Mouse (Mus musculus) forebrain, embryonic 16.5 days (tissue): ENCODE measurements around the gene Gm20479. TPM values are rescaled to one million over a fixed set of nuclear protein-coding genes. Genes with fewer than 3 reads are reported as not detected.

Source experiments
- ATAC-seq: fragments of 200-750 bp; cut with Nextera tagmentation; 2 replicates; pipeline ENCODE4 v1.8.0; 2017; ENCODE audit warnings: mild to moderate bottlenecking, moderate library complexity
- H3K27ac ChIP-seq: fragments of 300-500 bp; sonication (generic); 2 replicates; pipeline ENCODE4 v1.5.1; 2014; ENCODE audit warnings: low read length, control low read depth
- H3K27me3 ChIP-seq: fragments of 300-500 bp; sonication (generic); replicated peaks from 2 replicates; pipeline ENCODE4 v1.6.1; 2014; ENCODE audit warnings: low read length; ENCODE audit not compliant: control insufficient read depth, insufficient read depth
- H3K36me3 ChIP-seq: fragments of 300-500 bp; sonication (generic); 2 replicates; pipeline ENCODE4 v1.6.1; 2014; ENCODE audit not compliant: control insufficient read depth, insufficient read depth
- H3K4me1 ChIP-seq: fragments of 300-500 bp; sonication (generic); replicated peaks from 2 replicates; pipeline ENCODE4 v1.6.1; 2014; ENCODE audit warnings: low read length; ENCODE audit not compliant: control insufficient read depth, insufficient read depth
- H3K4me2 ChIP-seq: fragments of 300-500 bp; sonication (generic); 2 replicates; pipeline ENCODE4 v1.6.1; 2014; ENCODE audit warnings: mild to moderate bottlenecking, low read length, control low read depth
- H3K4me3 ChIP-seq: fragments of 300-500 bp; sonication (generic); replicated peaks from 2 replicates; pipeline ENCODE4 v1.5.1; 2014; ENCODE audit warnings: mild to moderate bottlenecking, low read length, control low read depth
- H3K9ac ChIP-seq: fragments of 300-500 bp; sonication (generic); replicated peaks from 2 replicates; pipeline ENCODE4 v1.6.1; 2014; ENCODE audit warnings: low read depth, low read length, control low read depth
- H3K9me3 ChIP-seq: fragments of 300-500 bp; sonication (generic); 2 replicates; pipeline ENCODE4 v1.6.1; 2016; ENCODE audit warnings: low read length; ENCODE audit not compliant: control insufficient read depth
- WGBS: fragments of 180-500 bp; shearing (Covaris S2); extraction: QIAGEN DNeasy Blood & Tissue Kit; methylation state at CpG from one replicate; pipeline ENCODE4 v1.1.7; 2014; 5-methylcytosine and 5-hydroxymethylcytosine counted together
- polyA plus RNA-seq: library from polyadenylated mRNA; unstranded; fragments of >200 nt; fragmentation: Nextera tagmentation; extraction: Ambion mirVana; gene quantifications from 2 replicates; pipeline ENCODE4 v1.2.1, GENCODE M21; 2015

Gene Gm20479
- polyA plus RNA-seq, 1 experiment from 2014 or later = not detected

GRCm38 (mm10) chr7:27332353-27333199 lies 24.6 kb downstream of the Gm20479 start:
- peaks cover 60% of the 10 kb centered on the region for H3K4me1 ChIP-seq

DNA sequence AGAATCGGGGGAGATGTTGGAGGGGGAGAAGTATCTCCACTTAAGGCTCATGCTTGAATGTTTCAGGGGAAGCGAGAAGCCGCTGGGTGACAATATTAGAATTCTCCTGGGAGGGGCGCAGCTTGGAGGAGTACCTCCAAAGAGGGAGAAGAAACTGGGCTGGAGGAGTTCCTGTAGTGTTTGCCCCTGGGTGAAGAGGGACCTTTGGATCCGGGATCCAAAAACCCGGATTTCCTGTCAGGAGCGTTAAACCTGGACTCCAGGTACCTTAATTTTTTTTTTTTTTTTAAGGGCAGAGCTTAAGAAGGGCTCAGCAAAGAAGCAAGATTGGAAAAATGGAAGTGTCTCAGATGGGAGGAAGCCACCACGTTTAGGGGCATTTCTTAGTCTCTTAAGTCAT lies 25.4 kb downstream of the Gm20479 start:
- Histone ChIP-seq H3K9ac (no peak overlapping the region), H3K36me3 (no peaks in the 10 kb centered on the region), H3K4me3 (no peak overlapping the region), H3K27me3 (peaks cover 72% of the 10 kb centered on the region), H3K4me2 (no peak overlapping the region), H3K4me1 (peaks cover 52% of the 10 kb centered on the region), H3K27ac (no peak overlapping the region), H3K9me3 (no peaks in the 10 kb centered on the region)
- 7% methylated on average over 8 of the region's 8 CpGs for WGBS
- ATAC-seq = no peak

More at GRCm38 (mm10) chr7:27332353-27333199, 24.6 kb downstream of the Gm20479 start:
- H3K4me3 ChIP-seq = peak overlapping the region; percentile 48
- peak overlapping the region; percentile 58 for H3K9ac ChIP-seq
- under 1% methylated on average over 29 of the region's 39 CpGs for WGBS
- H3K36me3 ChIP-seq = no peaks in the 10 kb centered on the region
- H3K27ac ChIP-seq = no peak overlapping the region
- no peak for ATAC-seq
- H3K9me3 ChIP-seq = no peaks in the 10 kb centered on the region
- H3K4me2 ChIP-seq = peak overlapping the region; percentile 89
- peaks cover 72% of the 10 kb centered on the region for H3K27me3 ChIP-seq

- WGBS = 4% methylated on average over 8 of the region's 8 CpGs
- Histone ChIP-seq H3K4me2 (no peak overlapping the region), H3K27me3 (peaks cover 75% of the 10 kb centered on the region), H3K4me3 (no peak overlapping the region), H3K36me3 (no peaks in the 10 kb centered on the region), H3K9ac (no peak overlapping the region), H3K4me1 (peaks cover 49% of the 10 kb centered on the region), H3K27ac (no peak overlapping the region), H3K9me3 (no peaks in the 10 kb centered on the region)
- no peak for ATAC-seq
These were observed 25.7 kb downstream of the Gm20479 start for GRCm38 (mm10) chr7:27331541-27331851.

DNA sequence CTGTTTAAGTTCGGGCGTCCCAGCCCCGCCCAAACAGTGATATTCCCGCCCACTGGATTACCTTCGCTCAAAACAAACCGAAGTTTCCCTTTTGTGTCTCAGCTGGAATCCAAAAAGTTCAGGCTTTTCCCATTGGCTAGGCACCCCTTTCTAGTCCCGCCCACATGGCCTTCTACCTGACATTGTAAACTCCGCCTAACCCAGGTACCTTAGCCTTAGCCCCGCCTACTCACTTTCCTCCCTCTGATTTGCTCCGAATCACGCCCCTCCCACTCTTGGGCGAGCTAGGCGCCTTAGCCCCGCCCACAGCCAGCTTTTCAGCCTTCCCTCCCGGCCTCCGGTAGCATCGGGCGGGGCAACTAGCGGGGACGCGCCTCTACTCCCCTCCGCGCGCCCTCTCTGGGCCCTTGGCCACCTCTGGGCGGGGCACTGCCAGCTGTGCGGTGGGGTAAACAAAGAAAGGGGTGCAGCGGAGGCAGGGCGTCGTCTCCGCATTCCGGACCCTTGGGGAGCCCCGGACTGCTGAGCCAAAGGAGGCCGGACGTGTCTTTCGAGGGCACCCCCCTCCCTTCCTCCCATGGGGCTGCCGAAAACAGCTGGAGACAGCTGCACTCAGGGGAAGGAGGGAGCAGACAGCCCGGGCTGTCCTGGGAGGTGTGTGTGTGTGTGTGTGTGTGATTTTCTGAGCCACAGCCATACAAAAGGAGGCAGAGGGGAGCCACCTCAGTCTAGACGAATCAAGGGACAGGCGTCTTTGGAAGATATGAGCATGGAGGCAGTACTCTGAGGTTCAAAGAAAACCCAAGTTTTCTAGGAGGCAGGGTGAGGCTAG lies 26.3 kb downstream of the Gm20479 start:
- Histone ChIP-seq H3K4me1 (peaks cover 45% of the 10 kb centered on the region), H3K36me3 (no peaks in the 10 kb centered on the region), H3K27ac (no peak overlapping the region), H3K9me3 (no peaks in the 10 kb centered on the region), H3K27me3 (peaks cover 81% of the 10 kb centered on the region), H3K4me3 (peak overlapping the region; percentile 23), H3K9ac (no peak overlapping the region), H3K4me2 (peak overlapping the region; percentile 50)
- 1% methylated on average over 39 of the region's 39 CpGs for WGBS
- ATAC-seq = no peak

DNA sequence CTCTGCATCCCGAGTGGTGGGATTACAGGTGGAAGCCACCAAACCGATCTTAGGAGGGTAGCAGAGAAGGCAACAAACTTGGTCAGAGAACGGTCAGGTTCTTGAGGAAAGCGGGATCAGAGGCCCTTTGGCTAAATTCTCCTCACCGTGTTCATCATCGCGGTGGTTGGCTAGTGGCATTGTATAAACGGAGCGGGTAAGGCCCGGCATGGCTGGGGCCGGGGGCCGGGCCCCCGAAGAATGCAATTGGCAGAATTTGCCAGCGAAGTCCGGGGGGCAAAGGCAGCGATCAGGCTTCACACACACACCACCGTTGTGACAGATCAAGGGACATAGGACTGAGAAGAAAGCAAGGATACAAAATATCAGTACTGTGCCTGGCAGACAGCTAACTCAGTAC lies 27.2 kb downstream of the Gm20479 start:
- H3K4me1 ChIP-seq = peaks cover 51% of the 10 kb centered on the region
- no peak overlapping the region for H3K27ac ChIP-seq
- no peak for ATAC-seq
- H3K4me3 ChIP-seq = no peak overlapping the region
- no peak overlapping the region for H3K9ac ChIP-seq
- H3K36me3 ChIP-seq = no peaks in the 10 kb centered on the region
- no peak overlapping the region for H3K4me2 ChIP-seq
- 25% methylated on average over 17 of the region's 17 CpGs for WGBS
- H3K27me3 ChIP-seq = peaks cover 76% of the 10 kb centered on the region
- H3K9me3 ChIP-seq = no peaks in the 10 kb centered on the region

DNA sequence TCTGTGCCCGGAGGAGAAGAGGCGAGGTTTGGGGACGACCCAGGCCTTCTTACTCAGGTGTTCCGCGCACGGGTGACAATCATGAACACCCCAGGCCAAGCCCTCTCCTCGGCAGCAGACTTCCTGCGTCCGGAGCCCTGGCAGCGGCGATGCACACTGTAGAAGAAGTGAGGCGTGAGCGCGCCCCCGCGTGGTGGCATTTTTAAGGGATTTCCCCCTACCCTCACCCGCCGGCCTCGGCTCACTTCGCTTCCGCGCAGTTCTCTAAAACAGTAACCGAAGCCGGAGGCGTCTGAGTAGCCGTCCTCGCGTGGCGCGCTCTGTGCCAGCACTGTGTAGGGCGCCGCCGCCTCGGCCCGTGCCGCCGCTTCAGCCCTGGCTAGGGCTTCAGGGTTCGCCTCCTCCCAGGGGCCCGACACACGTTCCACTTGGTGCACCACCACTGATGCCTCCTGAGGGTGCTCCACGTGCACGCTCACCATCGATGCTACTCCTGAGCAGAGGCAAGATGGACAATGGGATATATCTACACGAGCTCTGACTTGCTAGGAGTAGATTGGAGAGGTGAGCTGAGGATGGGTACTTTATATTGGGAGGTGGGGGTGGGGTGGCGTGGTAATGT lies 27.8 kb downstream of the Gm20479 start:
- Histone ChIP-seq H3K9ac (peak overlapping the region; percentile 39), H3K4me2 (peak overlapping the region; percentile 45), H3K4me1 (peaks cover 48% of the 10 kb centered on the region), H3K36me3 (no peaks in the 10 kb centered on the region), H3K27ac (no peak overlapping the region), H3K4me3 (peak overlapping the region; percentile 22), H3K9me3 (no peaks in the 10 kb centered on the region), H3K27me3 (peaks cover 70% of the 10 kb centered on the region)
- peak; percentile 59 for ATAC-seq
- 5% methylated on average over 45 of the region's 45 CpGs for WGBS

GRCm38 (mm10) chr7:27328648-27329047 lies 28.6 kb downstream of the Gm20479 start:
- H3K9me3 ChIP-seq = no peaks in the 10 kb centered on the region
- ATAC-seq = no peak
- no peak overlapping the region for H3K4me2 ChIP-seq
- no peak overlapping the region for H3K27ac ChIP-seq
- no peak overlapping the region for H3K9ac ChIP-seq
- WGBS = 43% methylated on average over 16 of the region's 16 CpGs
- H3K36me3 ChIP-seq = no peaks in the 10 kb centered on the region
- no peak overlapping the region for H3K4me3 ChIP-seq
- H3K4me1 ChIP-seq = peaks cover 41% of the 10 kb centered on the region
- peaks cover 65% of the 10 kb centered on the region for H3K27me3 ChIP-seq

- H3K9ac ChIP-seq = no peak overlapping the region
- H3K36me3 ChIP-seq = no peaks in the 10 kb centered on the region
- no peak for ATAC-seq
- H3K4me2 ChIP-seq = no peak overlapping the region
- no peak overlapping the region for H3K4me3 ChIP-seq
- WGBS = 89% methylated on average over 11 of the region's 11 CpGs
- H3K4me1 ChIP-seq = peaks cover 36% of the 10 kb centered on the region
- H3K27ac ChIP-seq = no peak overlapping the region
- peaks cover 64% of the 10 kb centered on the region for H3K27me3 ChIP-seq
- no peaks in the 10 kb centered on the region for H3K9me3 ChIP-seq
These were observed 29.1 kb downstream of the Gm20479 start for GRCm38 (mm10) chr7:27328161-27328560.

DNA sequence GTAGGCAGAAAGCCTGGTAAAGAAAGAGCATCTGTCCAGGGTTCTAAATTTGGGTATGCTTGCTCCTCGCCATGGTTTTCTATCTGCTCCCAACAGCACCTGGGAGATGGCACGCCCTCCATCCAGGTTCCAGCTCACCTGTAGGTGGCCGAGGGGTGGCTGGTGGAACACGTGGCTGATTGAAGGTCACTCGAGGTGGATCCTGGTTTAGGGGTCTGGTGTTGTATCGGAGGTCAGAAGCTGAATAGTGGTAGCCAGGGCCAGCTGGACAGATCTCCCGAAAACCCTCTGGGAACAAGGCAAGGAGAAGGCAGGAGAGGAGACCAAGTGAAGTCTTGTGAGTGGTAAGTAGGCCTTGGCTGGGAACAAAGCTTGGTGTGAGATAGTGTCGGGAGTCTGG lies 29.7 kb downstream of the Gm20479 start:
- Histone ChIP-seq H3K36me3 (no peaks in the 10 kb centered on the region), H3K9me3 (no peaks in the 10 kb centered on the region), H3K4me3 (no peak overlapping the region), H3K4me2 (no peak overlapping the region), H3K9ac (no peak overlapping the region), H3K27ac (no peak overlapping the region), H3K4me1 (peaks cover 29% of the 10 kb centered on the region), H3K27me3 (peaks cover 58% of the 10 kb centered on the region)
- ATAC-seq = no peak
- WGBS = 89% methylated on average over 8 of the region's 8 CpGs
